Mouse (Mus musculus) liver, adult 2 months (tissue): ENCODE measurements at regions not wholly inside any gene's neighbourhood (a gene's known extent, or its start where the extent isn't known, plus 50 kb on each side); places are given as distances from the start of the nearest gene placed in this dataset.

Source experiments
- DNase-seq: peaks from one replicate; pipeline ENCODE4 v3.0.0-alpha.2; 2011; ENCODE audit warnings: low read depth, low spot score; ENCODE audit errors: extremely low read depth
- H3K27ac ChIP-seq: fragments of 200-500 bp; replicated peaks from 2 replicates; pipeline ENCODE4 v1.5.1; 2012; ENCODE audit warnings: low read depth, mild to moderate bottlenecking, control low read depth, inconsistent platforms, low read length; ENCODE audit not compliant: insufficient read depth
- H3K27me3 ChIP-seq: fragments of 200-500 bp; 2 replicates; pipeline ENCODE4 v1.6.1; 2012; ENCODE audit warnings: mild to moderate bottlenecking, moderate library complexity, low read length, inconsistent platforms; ENCODE audit not compliant: control insufficient read depth, insufficient read depth
- H3K36me3 ChIP-seq: fragments of 200-500 bp; 2 replicates; pipeline ENCODE4 v1.6.1; 2012; ENCODE audit warnings: low read length, inconsistent platforms; ENCODE audit not compliant: control insufficient read depth, insufficient read depth
- H3K4me1 ChIP-seq: fragments of 200-500 bp; 2 replicates; pipeline ENCODE4 v1.6.1; 2011; ENCODE audit warnings: low read length; ENCODE audit not compliant: control insufficient read depth, insufficient read depth
- H3K4me3 ChIP-seq: fragments of 200-500 bp; 2 replicates; pipeline ENCODE4 v1.5.1; 2011; ENCODE audit warnings: low read depth, mild to moderate bottlenecking, control low read depth, low read length, moderate library complexity; ENCODE audit not compliant: insufficient read depth
- H3K79me2 ChIP-seq: fragments of 200-500 bp; 2 replicates; pipeline ENCODE4 v1.6.1; 2012; ENCODE audit warnings: inconsistent platforms, mild to moderate bottlenecking, low read length, moderate library complexity; ENCODE audit not compliant: control insufficient read depth, insufficient read depth
- H3K9ac ChIP-seq: fragments of 200-500 bp; 2 replicates; pipeline ENCODE4 v1.6.1; 2012; ENCODE audit warnings: low read depth, mild to moderate bottlenecking, control low read depth, inconsistent platforms, low read length
- CTCF ChIP-seq: fragments of 200-500 bp; IDR thresholded peaks from 2 replicates; pipeline ENCODE4 v1.5.1; 2011; ENCODE audit warnings: low read depth, low read length, control low read depth
- POLR2A ChIP-seq: fragments of 200-500 bp; IDR thresholded peaks from 2 replicates; pipeline ENCODE4 v1.6.1; 2011; ENCODE audit warnings: low read length, control low read depth; ENCODE audit not compliant: insufficient read depth; ENCODE audit errors: extremely low read depth
- WGBS: fragments of 180-500 bp; shearing (Covaris S2); methylation state at CpG from one replicate; pipeline ENCODE4 v1.1.7; 2018; 5-methylcytosine and 5-hydroxymethylcytosine counted together

DNA sequence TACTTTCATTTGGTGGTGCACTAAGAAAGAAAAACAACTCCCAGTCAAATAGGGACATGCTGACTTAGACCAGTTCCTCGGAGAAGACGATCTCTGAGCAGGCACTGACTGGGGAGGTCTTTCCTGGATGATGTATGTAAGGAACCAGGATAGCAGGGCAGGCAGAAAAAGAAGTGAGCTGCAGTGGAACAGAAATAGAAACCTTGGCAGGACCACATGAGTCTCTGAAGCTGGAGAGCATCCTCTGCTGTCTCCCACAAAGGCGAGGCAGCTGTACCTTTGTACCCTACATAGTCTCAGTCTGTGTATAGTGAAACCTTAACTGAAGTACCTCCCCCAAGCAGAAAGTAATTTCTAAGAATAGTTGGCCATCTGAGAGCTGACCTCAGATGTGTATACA lies 104.4 kb upstream of the Gm37988 start:
- H3K4me3 ChIP-seq = no peak overlapping the region
- no peak for DNase-seq
- WGBS = 84% methylated on average over 3 of the region's 3 CpGs
- H3K4me1 ChIP-seq = no peaks in the 10 kb centered on the region
- H3K9ac ChIP-seq = no peak overlapping the region
- TF ChIP-seq CTCF = no peak
- TF ChIP-seq POLR2A = no peak
- H3K27ac ChIP-seq = no peak overlapping the region
- H3K36me3 ChIP-seq = no peaks in the 10 kb centered on the region
- H3K27me3 ChIP-seq = no peaks in the 10 kb centered on the region
- no peaks in the 10 kb centered on the region for H3K79me2 ChIP-seq

DNA sequence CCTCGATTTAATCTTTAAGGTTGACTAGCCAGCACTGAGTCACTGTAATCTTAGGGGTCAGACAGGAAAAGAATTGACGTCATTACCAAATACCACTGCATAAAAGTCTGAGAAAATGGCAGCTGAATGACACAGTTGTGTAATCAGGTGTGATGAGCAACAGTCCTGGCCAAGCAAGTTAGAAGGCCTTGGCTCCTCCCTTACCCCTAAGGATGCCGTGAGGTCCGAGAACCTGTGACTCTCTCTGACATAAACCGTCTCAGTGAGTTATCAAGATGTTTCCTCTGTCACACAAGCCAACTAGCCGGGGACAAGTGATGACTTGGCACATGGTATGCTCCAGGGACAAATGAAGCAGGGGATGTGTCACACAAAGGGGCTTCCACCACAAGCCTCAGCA lies 101.5 kb upstream of the Gm37988 start:
- no peak for TF ChIP-seq CTCF
- no peak for TF ChIP-seq POLR2A
- 74% methylated on average over 6 of the region's 6 CpGs for WGBS
- no peak overlapping the region for H3K27ac ChIP-seq

GRCm38 (mm10) chr1:4722333-4722931 lies 85.3 kb upstream of the Gm37988 start:
- Histone ChIP-seq H3K79me2 (no peaks in the 10 kb centered on the region), H3K4me1 (no peaks in the 10 kb centered on the region), H3K4me3 (no peak overlapping the region), H3K27ac (no peak overlapping the region), H3K9ac (no peak overlapping the region), H3K27me3 (no peaks in the 10 kb centered on the region), H3K36me3 (no peaks in the 10 kb centered on the region)
- TF ChIP-seq POLR2A (no peak), CTCF (no peak)
- WGBS = 78% methylated on average over 10 of the region's 10 CpGs
- no peak for DNase-seq

More for the DNA sequence above, 101.5 kb upstream of the Gm37988 start:
- Histone ChIP-seq H3K9ac (no peak overlapping the region), H3K4me3 (no peak overlapping the region), H3K79me2 (no peaks in the 10 kb centered on the region), H3K27me3 (no peaks in the 10 kb centered on the region), H3K36me3 (no peaks in the 10 kb centered on the region), H3K4me1 (no peaks in the 10 kb centered on the region)
- no peak for DNase-seq
